Mouse (Mus musculus) erythroblast, embryonic 14.5 days (primary cell): ENCODE results near the gene Gabbr1. TPM values are rescaled to one million over a fixed set of nuclear protein-coding genes. Genes with fewer than 3 reads are reported as not detected.

ENCODE experiments used
- H3K27me3 ChIP-seq: 2 replicates; pipeline ENCODE4 v1.6.1; 2012; ENCODE audit warnings: inconsistent platforms; ENCODE audit not compliant: control insufficient read depth
- H3K36me3 ChIP-seq: 2 replicates; pipeline ENCODE4 v1.6.1; 2012; ENCODE audit warnings: mild to moderate bottlenecking, inconsistent platforms; ENCODE audit not compliant: control insufficient read depth
- H3K4me1 ChIP-seq: 2 replicates; pipeline ENCODE4 v1.6.1; 2012; ENCODE audit warnings: inconsistent platforms; ENCODE audit not compliant: control insufficient read depth
- H3K4me3 ChIP-seq: replicated peaks from 2 replicates; pipeline ENCODE3; 2012; ENCODE audit warnings: moderate library complexity, mild to moderate bottlenecking, inconsistent platforms
- H3K9me3 ChIP-seq: 2 replicates; pipeline ENCODE4 v1.6.1; 2012; ENCODE audit warnings: low read length, inconsistent platforms, mixed read lengths; ENCODE audit not compliant: control insufficient read depth
- GATA1 ChIP-seq: IDR thresholded peaks from 2 replicates; pipeline ENCODE4 v1.6.1; 2012; ENCODE audit warnings: low read length, inconsistent platforms, mixed read lengths
- TAL1 ChIP-seq: IDR thresholded peaks from 3 replicates; pipeline ENCODE4 v1.6.1; 2012; ENCODE audit warnings: low read length, inconsistent platforms, mixed read lengths
- polyA plus RNA-seq: library from polyadenylated mRNA; stranded (reverse); fragments of >175 nt; gene quantifications from 2 replicates; pipeline ENCODE4 v1.2.3, GENCODE M21; 2012

The Gabbr1 gene
- polyA plus RNA-seq, 1 experiment, result 0.08 TPM

- Histone ChIP-seq H3K36me3 (no peaks in the 10 kb centered on the region), H3K4me3 (no peak overlapping the region), H3K4me1 (no peaks in the 10 kb centered on the region), H3K27me3 (no peaks in the 10 kb centered on the region), H3K9me3 (no peaks in the 10 kb centered on the region)
- TF ChIP-seq GATA1 (no peak), TAL1 (no peak)
These were observed 20.2 kb downstream of the Gabbr1 start for GRCm38 (mm10) chr17:37065993-37066392.

GRCm38 (mm10) chr17:37067861-37068260, 22.1 kb downstream of the Gabbr1 start:
- Histone ChIP-seq H3K9me3 (no peaks in the 10 kb centered on the region), H3K36me3 (no peaks in the 10 kb centered on the region), H3K27me3 (no peaks in the 10 kb centered on the region), H3K4me3 (no peak overlapping the region), H3K4me1 (no peaks in the 10 kb centered on the region)
- TF ChIP-seq GATA1 (no peak), TAL1 (no peak)

GRCm38 (mm10) chr17:37070121-37070520, 24.4 kb downstream of the Gabbr1 start:
- Histone ChIP-seq H3K9me3 (no peaks in the 10 kb centered on the region), H3K4me3 (no peak overlapping the region), H3K36me3 (no peaks in the 10 kb centered on the region), H3K4me1 (no peaks in the 10 kb centered on the region), H3K27me3 (no peaks in the 10 kb centered on the region)
- TF ChIP-seq GATA1, result no peak
- TF ChIP-seq TAL1, result no peak

GRCm38 (mm10) chr17:37072080-37072729, 26.4 kb downstream of the Gabbr1 start:
- no peaks in the 10 kb centered on the region for H3K4me1 ChIP-seq
- TF ChIP-seq GATA1 (no peak), TAL1 (no peak)
- H3K36me3 ChIP-seq, result no peaks in the 10 kb centered on the region
- no peak overlapping the region for H3K4me3 ChIP-seq
- no peaks in the 10 kb centered on the region for H3K9me3 ChIP-seq
- H3K27me3 ChIP-seq, result no peaks in the 10 kb centered on the region

GRCm38 (mm10) chr17:37072730-37073276, 27.0 kb downstream of the Gabbr1 start:
- no peaks in the 10 kb centered on the region for H3K4me1 ChIP-seq
- H3K9me3 ChIP-seq, result no peaks in the 10 kb centered on the region
- H3K27me3 ChIP-seq, result no peaks in the 10 kb centered on the region
- no peaks in the 10 kb centered on the region for H3K36me3 ChIP-seq
- TF ChIP-seq TAL1 (no peak), GATA1 (no peak)
- H3K4me3 ChIP-seq, result no peak overlapping the region

GRCm38 (mm10) chr17:37075181-37075580, 29.4 kb downstream of the Gabbr1 start:
- no peaks in the 10 kb centered on the region for H3K27me3 ChIP-seq
- H3K4me3 ChIP-seq, result no peak overlapping the region
- TF ChIP-seq TAL1, result no peak
- TF ChIP-seq GATA1, result no peak
- no peaks in the 10 kb centered on the region for H3K4me1 ChIP-seq
- no peaks in the 10 kb centered on the region for H3K9me3 ChIP-seq
- H3K36me3 ChIP-seq, result no peaks in the 10 kb centered on the region

GRCm38 (mm10) chr17:37075766-37076165, 30.0 kb downstream of the Gabbr1 start:
- TF ChIP-seq TAL1 (no peak), GATA1 (no peak)
- no peaks in the 10 kb centered on the region for H3K4me1 ChIP-seq
- H3K36me3 ChIP-seq, result no peaks in the 10 kb centered on the region
- no peaks in the 10 kb centered on the region for H3K9me3 ChIP-seq
- no peaks in the 10 kb centered on the region for H3K27me3 ChIP-seq
- H3K4me3 ChIP-seq, result no peak overlapping the region

GRCm38 (mm10) chr17:37078193-37078592, 32.4 kb downstream of the Gabbr1 start:
- H3K4me3 ChIP-seq, result no peak overlapping the region
- no peaks in the 10 kb centered on the region for H3K27me3 ChIP-seq
- H3K9me3 ChIP-seq, result no peaks in the 10 kb centered on the region
- no peaks in the 10 kb centered on the region for H3K36me3 ChIP-seq
- H3K4me1 ChIP-seq, result no peaks in the 10 kb centered on the region
- TF ChIP-seq TAL1, result no peak
- no peak for TF ChIP-seq GATA1

GRCm38 (mm10) chr17:37078990-37079389, 33.2 kb downstream of the Gabbr1 start:
- Histone ChIP-seq H3K9me3 (no peaks in the 10 kb centered on the region), H3K4me3 (no peak overlapping the region), H3K4me1 (no peaks in the 10 kb centered on the region), H3K27me3 (no peaks in the 10 kb centered on the region), H3K36me3 (no peaks in the 10 kb centered on the region)
- no peak for TF ChIP-seq TAL1
- TF ChIP-seq GATA1, result no peak
